Mouse (Mus musculus): Measurements from ENCODE around the gene Gsta4.
"Not testable (repeated sequence)": the region's sequence is repeated elsewhere in the genome, so short reads cannot be mapped to it uniquely, and the experiment has no call there.

Gene Gsta4

GRCm38 (mm10) chr9:78178197-78178596, 4.4 kb upstream of the Gsta4 start:
- DNase-seq (ENCODE audit: low spot score in 2 of 2) = no peak

GRCm38 (mm10) chr9:78179071-78179470, 3.5 kb upstream of the Gsta4 start:
- no peak for DNase-seq (ENCODE audit: low spot score in 2 of 2)

GRCm38 (mm10) chr9:78185686-78186085, 3.1 kb downstream of the Gsta4 start:
- DNase-seq (ENCODE audit: low spot score in 2 of 2) = no peak

GRCm38 (mm10) chr9:78188910-78189309, 6.3 kb downstream of the Gsta4 start:
- DNase-seq (ENCODE audit: low spot score in 2 of 2) = no peak

- no peak for DNase-seq (ENCODE audit: low spot score in 2 of 2)
Measured at GRCm38 (mm10) chr9:78190651-78191634, 8.4 kb downstream of the Gsta4 start.

GRCm38 (mm10) chr9:78191736-78192135, 9.2 kb downstream of the Gsta4 start:
- peak; percentile 37 to 59 for DNase-seq (ENCODE audit: low spot score in 2 of 2)

GRCm38 (mm10) chr9:78193902-78194597, 11.5 kb downstream of the Gsta4 start:
- DNase-seq (ENCODE audit: low spot score in 2 of 2) = peak; percentile 49 to 63

GRCm38 (mm10) chr9:78195034-78195433, 12.5 kb downstream of the Gsta4 start:
- DNase-seq (ENCODE audit: low spot score in 2 of 2) = no peak

GRCm38 (mm10) chr9:78197801-78198200, 15.2 kb downstream of the Gsta4 start:
- DNase-seq (ENCODE audit: low spot score in 2 of 2) = no peak

GRCm38 (mm10) chr9:78204194-78204593, 21.6 kb downstream of the Gsta4 start:
- DNase-seq (ENCODE audit: low spot score in 2 of 2) = no peak

- DNase-seq (ENCODE audit: low spot score in 2 of 2) = no peak
Measured at GRCm38 (mm10) chr9:78208956-78209355, 26.4 kb downstream of the Gsta4 start.

- no peak for DNase-seq (ENCODE audit: low spot score in 2 of 2)
Measured at GRCm38 (mm10) chr9:78210079-78210478, 27.5 kb downstream of the Gsta4 start.

GRCm38 (mm10) chr9:78210821-78211220, 28.2 kb downstream of the Gsta4 start:
- DNase-seq (ENCODE audit: low spot score in 2 of 2) = no peak

GRCm38 (mm10) chr9:78211521-78211920, 28.9 kb downstream of the Gsta4 start:
- DNase-seq (ENCODE audit: low spot score in 2 of 2) = no peak

- no peak for DNase-seq (ENCODE audit: low spot score in 2 of 2)
Measured at GRCm38 (mm10) chr9:78212341-78213049, 29.9 kb downstream of the Gsta4 start.

GRCm38 (mm10) chr9:78217074-78217473, 34.5 kb downstream of the Gsta4 start:
- no peak for DNase-seq (ENCODE audit: low spot score in 2 of 2)

- no peak for DNase-seq (ENCODE audit: low spot score in 2 of 2)
Measured at GRCm38 (mm10) chr9:78222616-78223015, 40.0 kb downstream of the Gsta4 start.

- no peak for DNase-seq (ENCODE audit: low spot score in 2 of 2)
Measured at GRCm38 (mm10) chr9:78223221-78223902, 40.8 kb downstream of the Gsta4 start.

- DNase-seq (ENCODE audit: low spot score in 2 of 2) = no peak
Measured at GRCm38 (mm10) chr9:78224418-78224817, 41.8 kb downstream of the Gsta4 start.

GRCm38 (mm10) chr9:78225304-78225703, 42.7 kb downstream of the Gsta4 start:
- DNase-seq (ENCODE audit: low spot score in 2 of 2) = no peak

- no peak for DNase-seq (ENCODE audit: low spot score in 2 of 2)
Measured at GRCm38 (mm10) chr9:78228122-78228521, 45.5 kb downstream of the Gsta4 start.

GRCm38 (mm10) chr9:78229658-78230057, 47.1 kb downstream of the Gsta4 start:
- not testable (repeated sequence) for DNase-seq (ENCODE audit: low spot score in 2 of 2)

Data from natural killer cell, adult 2 months (primary cell).